Mouse (Mus musculus): ENCODE data around the gene Ezh2.
A peak's percentile ranks its signal among the peaks of the same experiment; 100 is the strongest.

- TF ChIP-seq CTCF (IDR thresholded peaks at IDR 0.05; ENCODE audit: borderline replicate concordance, insufficient read depth, low read length) (no peak), POLR2A (IDR thresholded peaks at IDR 0.05; ENCODE audit: low read depth, low read length) (peak; percentile 84)
These were observed at the start of gene Ezh2 for GRCm38 (mm10) chr6:47594926-47595623.

All from embryonic fibroblast, embryonic 13.5 days (primary cell).